Comparison of ENCODE assay signal across 8 mouse cellular contexts in genomic region chr14:76882711-76883171, GRCm38 (mm10).
DNase-seq lines count a peak whose midpoint lies in the region; ATAC-seq lines count a peak whose summit lies in the region.

No protein-coding gene starts in this region.

- peak; percentile 82 for ATAC-seq in intestine, embryonic 15.5 days
- peak; percentile 81 for ATAC-seq in liver, embryonic 12.5 days
- peak; percentile 87 for ATAC-seq in neural tube, embryonic 12.5 days (ENCODE audit: low FRiP score, low read depth)

- DNase-seq in left cerebral cortex, postnatal 4 days, result peak; percentile 90
- no peak for DNase-seq in left cerebral cortex, adult 11 months (ENCODE audit: low spot score)
- peak; percentile 76 for DNase-seq in embryo, embryonic 11.5 days (ENCODE audit: low read depth, low spot score)
- peak; percentile 21 to 49 for DNase-seq in gastrocnemius, postnatal 4 days (ENCODE audit: low spot score in 2 of 2)
- DNase-seq in natural killer cell, adult 2 months (ENCODE audit: low spot score in 2 of 2), result no peak

- no peak overlapping the region for H3K4me2 ChIP-seq in intestine, embryonic 15.5 days (replicated peaks)
- peak overlapping the region; percentile 63 for H3K4me2 ChIP-seq in liver, embryonic 12.5 days
- peak overlapping the region; percentile 26 for H3K4me2 ChIP-seq in neural tube, embryonic 12.5 days (replicated peaks)

- H3K27ac ChIP-seq in intestine, embryonic 15.5 days, result no peak overlapping the region
- H3K27ac ChIP-seq in liver, embryonic 12.5 days, result peak overlapping the region; percentile 90
- H3K27ac ChIP-seq in neural tube, embryonic 12.5 days, result peak overlapping the region; percentile 27

- intact Hi-C loops in left cerebral cortex, postnatal 4 days (cut with DNase I), result no loop called here

- no peaks in the 10 kb centered on the region for H3K36me3 ChIP-seq in intestine, embryonic 15.5 days
- no peaks in the 10 kb centered on the region for H3K36me3 ChIP-seq in liver, embryonic 12.5 days
- H3K36me3 ChIP-seq in neural tube, embryonic 12.5 days, result no peaks in the 10 kb centered on the region

- 15% methylated on average over 5 of the region's 5 CpGs for WGBS in intestine, embryonic 15.5 days
- WGBS in liver, embryonic 12.5 days (ENCODE audit: insufficient replicate concordance), result 27% methylated on average over 5 of the region's 5 CpGs
- 10% methylated on average over 5 of the region's 5 CpGs for WGBS in neural tube, embryonic 12.5 days

- H3K27me3 ChIP-seq in intestine, embryonic 15.5 days (replicated peaks), result no peaks in the 10 kb centered on the region
- 0 out of 2 replicates have a peak, but pooled peaks cover 4% of the 10 kb centered on the region for H3K27me3 ChIP-seq in liver, embryonic 12.5 days (replicated peaks)
- H3K27me3 ChIP-seq in neural tube, embryonic 12.5 days (replicated peaks), result 0 out of 2 replicates have a peak, but pooled peaks cover 2% of the 10 kb centered on the region

- H3K9me3 ChIP-seq in intestine, embryonic 15.5 days, result no peaks in the 10 kb centered on the region
- H3K9me3 ChIP-seq in liver, embryonic 12.5 days (replicated peaks), result no peaks in the 10 kb centered on the region
- H3K9me3 ChIP-seq in neural tube, embryonic 12.5 days, result no peaks in the 10 kb centered on the region

- no peak overlapping the region for H3K4me3 ChIP-seq in intestine, embryonic 15.5 days (replicated peaks)
- H3K4me3 ChIP-seq in liver, embryonic 12.5 days, result no peak overlapping the region
- H3K4me3 ChIP-seq in neural tube, embryonic 12.5 days, result no peak overlapping the region

- H3K4me1 ChIP-seq in intestine, embryonic 15.5 days (replicated peaks), result peaks cover 5% of the 10 kb centered on the region
- peaks cover 43% of the 10 kb centered on the region for H3K4me1 ChIP-seq in liver, embryonic 12.5 days
- H3K4me1 ChIP-seq in neural tube, embryonic 12.5 days, result peaks cover 22% of the 10 kb centered on the region

- H3K9ac ChIP-seq in intestine, embryonic 15.5 days, result no peak overlapping the region
- 0 out of 2 replicates have a peak overlapping the region, but pooled peaks have one; percentile 23 for H3K9ac ChIP-seq in liver, embryonic 12.5 days
- H3K9ac ChIP-seq in neural tube, embryonic 12.5 days, result no peak overlapping the region

Comparison
In these comparisons a context has a peak if more than half of its experiments do, and no peak if none do; other contexts are left out.
1. DNase-seq: peak in left cerebral cortex, postnatal 4 days (single experiment), embryo, embryonic 11.5 days (single experiment) and gastrocnemius, postnatal 4 days (2 of 2); none in left cerebral cortex, adult 11 months (single experiment) and natural killer cell, adult 2 months (0 of 2).
2. Peak in every context shown above with its lines, with median percentiles within 50 percentile points of each other: ATAC-seq.